8 mouse cellular contexts compared by ENCODE assay signal in the genomic region with DNA sequence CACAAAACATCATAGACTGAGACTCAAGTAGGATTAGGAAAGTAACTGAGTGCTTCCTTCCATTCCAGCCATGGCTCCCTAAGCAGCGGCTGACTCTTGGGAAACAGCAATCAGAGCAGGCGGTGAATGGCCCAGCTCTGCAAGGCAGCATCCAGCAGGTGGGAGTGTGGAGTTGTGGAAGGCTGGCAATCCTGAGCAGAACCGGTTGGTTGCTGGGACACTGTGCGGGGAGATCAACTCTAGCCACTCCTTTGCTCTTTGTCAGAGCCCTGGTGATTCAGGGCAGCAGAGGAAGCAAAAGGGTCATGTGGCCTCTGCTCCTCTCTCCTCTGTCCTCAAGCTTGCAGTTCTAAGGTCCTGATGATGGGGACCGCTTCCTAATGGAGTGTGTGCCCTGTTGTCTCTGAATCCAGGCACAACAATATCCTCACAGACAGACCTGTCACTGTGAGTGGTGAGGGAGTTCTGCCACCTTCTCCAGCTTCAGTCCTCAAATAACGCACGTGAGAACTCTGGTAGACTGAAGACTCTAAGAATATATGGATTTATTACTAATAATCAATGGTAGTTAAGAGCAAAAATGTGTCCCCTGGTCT. TPM values are rescaled to one million over a fixed set of nuclear protein-coding genes. Genes with fewer than 3 reads are reported as not detected.
DNase-seq lines count a peak whose midpoint lies in the region; ATAC-seq and TF ChIP-seq lines count a peak whose summit lies in the region.

No protein-coding gene starts in this region.

- peak; percentile 60; the same call in 1 of the 2 replicates for TF ChIP-seq CTCF in small intestine, adult 2 months (IDR thresholded peaks at IDR 0.05; ENCODE audit: extremely low read depth, insufficient read length, insufficient replicate concordance, low read depth, low read length)

- no peaks in the 10 kb centered on the region for H3K27me3 ChIP-seq in intestine, embryonic 14.5 days (replicated peaks; ENCODE audit: control insufficient read depth, insufficient read depth, low read length)
- H3K27me3 ChIP-seq in midbrain, embryonic 10.5 days (ENCODE audit: low read depth, poor library complexity, severe bottlenecking) = no peaks in the 10 kb centered on the region
- H3K27me3 ChIP-seq in small intestine, adult 2 months (ENCODE audit: control insufficient read depth, insufficient read depth, low read length) = no peaks in the 10 kb centered on the region

- peak; percentile 42 for DNase-seq in adrenal gland, adult 8-10 months
- DNase-seq in embryo, embryonic 10 days (ENCODE audit: low spot score) = peak; percentile 92
- DNase-seq in gastrocnemius, postnatal 25 days = peak; percentile 46
- DNase-seq in intestine, embryonic 14.5 days (ENCODE audit: low spot score) = peak; percentile 89
- DNase-seq in left cerebral cortex, postnatal 25 days (ENCODE audit: low spot score in 2 of 2) = peak; percentile 72 to 83
- DNase-seq in midbrain, embryonic 10.5 days (ENCODE audit: low spot score) = peak; percentile 84
- no peak for DNase-seq in thymus, postnatal 0 days (ENCODE audit: low spot score)

- WGBS in intestine, embryonic 14.5 days = 21% methylated on average over 7 of the region's 7 CpGs
- 25% methylated on average over 7 of the region's 7 CpGs for WGBS in midbrain, embryonic 10.5 days
- WGBS in small intestine, adult 2 months = 28% methylated on average over 7 of the region's 7 CpGs

- H3K4me2 ChIP-seq in intestine, embryonic 14.5 days (ENCODE audit: low read length) = no peak overlapping the region

- no peaks in the 10 kb centered on the region for H3K9me3 ChIP-seq in intestine, embryonic 14.5 days (ENCODE audit: control insufficient read depth, low read length)
- no peaks in the 10 kb centered on the region for H3K9me3 ChIP-seq in midbrain, embryonic 10.5 days (replicated peaks)

- TF ChIP-seq POLR2A in small intestine, adult 2 months (IDR thresholded peaks at IDR 0.05; ENCODE audit: low read depth, low read length) = no peak

- H3K4me1 ChIP-seq in intestine, embryonic 14.5 days (replicated peaks; ENCODE audit: control insufficient read depth, insufficient read depth, low read length) = peaks cover 3% of the 10 kb centered on the region
- H3K4me1 ChIP-seq in midbrain, embryonic 10.5 days = peaks cover 15% of the 10 kb centered on the region
- no peaks in the 10 kb centered on the region for H3K4me1 ChIP-seq in small intestine, adult 2 months (ENCODE audit: control insufficient read depth, insufficient read depth, insufficient read length, low read length)

- H3K9ac ChIP-seq in intestine, embryonic 14.5 days (ENCODE audit: low read length) = no peak overlapping the region

- no peak overlapping the region for H3K27ac ChIP-seq in intestine, embryonic 14.5 days (ENCODE audit: low read depth)
- H3K27ac ChIP-seq in midbrain, embryonic 10.5 days (replicated peaks) = peak overlapping the region; percentile 53; the same call in 1 of the 2 replicates
- no peak overlapping the region for H3K27ac ChIP-seq in small intestine, adult 2 months (ENCODE audit: insufficient read depth, low read depth, low read length)

- H3K4me3 ChIP-seq in intestine, embryonic 14.5 days (ENCODE audit: low read depth, low read length) = no peak overlapping the region
- no peak overlapping the region for H3K4me3 ChIP-seq in midbrain, embryonic 10.5 days
- H3K4me3 ChIP-seq in small intestine, adult 2 months (ENCODE audit: low read depth, low read length) = no peak overlapping the region

- ATAC-seq in intestine, embryonic 14.5 days (replicated peaks; ENCODE audit: low FRiP score, low TSS enrichment, low read depth) = peak; percentile 86

- H3K36me3 ChIP-seq in intestine, embryonic 14.5 days (ENCODE audit: control insufficient read depth, insufficient read depth, low read length) = no peaks in the 10 kb centered on the region
- no peaks in the 10 kb centered on the region for H3K36me3 ChIP-seq in midbrain, embryonic 10.5 days
- H3K36me3 ChIP-seq in small intestine, adult 2 months (ENCODE audit: control insufficient read depth, insufficient read depth, low read length) = no peaks in the 10 kb centered on the region

- intact Hi-C loops in left cerebral cortex, postnatal 25 days (cut with DNase I) = loop anchor here (1.0 kb wide), 1 partner anchor 86 kb away; no protein-coding TSS in a partner anchor

RNA-seq across cellular contexts. Expression of gene 4930564D02Rik, which starts 11.7 kb away (rescaled TPM):
- total RNA-seq in adrenal gland, adult 8-10 months (2022) = not detected
- not detected for total RNA-seq in gastrocnemius, postnatal 25 days (2021)
- not detected in 2 replicates for polyA plus RNA-seq in intestine, embryonic 14.5 days (2014; fragmentation: Nextera tagmentation; extraction: Ambion mirVana)
- not detected for total RNA-seq in left cerebral cortex, postnatal 25 days (2021)
- polyA plus RNA-seq in midbrain, embryonic 10.5 days (2016; fragmentation: Nextera tagmentation; extraction: Ambion mirVana) = not detected in 2 replicates
- not detected in 2 replicates for polyA plus RNA-seq in small intestine, adult 2 months (2012; rRNA removed)
- not detected in 2 replicates for polyA plus RNA-seq in thymus, postnatal 0 days (2015; fragmentation: Nextera tagmentation; extraction: Ambion mirVana)

RNA-seq across cellular contexts. Expression of gene Cttnbp2nl, which starts 25.4 kb away (rescaled TPM):
- total RNA-seq in adrenal gland, adult 8-10 months (2022) = 10 to 100 TPM; 15.7 to 29.3 (median 20.8) TPM
- 1 to 10 TPM; 5.1 to 5.6 TPM for total RNA-seq in gastrocnemius, postnatal 25 days (2021)
- polyA plus RNA-seq in intestine, embryonic 14.5 days (2014; fragmentation: Nextera tagmentation; extraction: Ambion mirVana) = 23.6 and 31.1 TPM in 2 replicates
- 10 to 100 TPM; 23.3 to 25.6 TPM for total RNA-seq in left cerebral cortex, postnatal 25 days (2021)
- 35.0 and 47.1 TPM in 2 replicates for polyA plus RNA-seq in midbrain, embryonic 10.5 days (2016; fragmentation: Nextera tagmentation; extraction: Ambion mirVana)
- polyA plus RNA-seq in small intestine, adult 2 months (2012; rRNA removed) = 2.0 and 2.9 TPM in 2 replicates
- polyA plus RNA-seq in thymus, postnatal 0 days (2015; fragmentation: Nextera tagmentation; extraction: Ambion mirVana) = 6.7 TPM in 2 replicates
